Mouse (Mus musculus): ENCODE results near the gene Pcsk4. TPM values are rescaled to one million over a fixed set of nuclear protein-coding genes. Genes with fewer than 3 reads are reported as not detected.

The Pcsk4 gene
- polyA plus RNA-seq, 1 experiment: 9.1 TPM

DNA sequence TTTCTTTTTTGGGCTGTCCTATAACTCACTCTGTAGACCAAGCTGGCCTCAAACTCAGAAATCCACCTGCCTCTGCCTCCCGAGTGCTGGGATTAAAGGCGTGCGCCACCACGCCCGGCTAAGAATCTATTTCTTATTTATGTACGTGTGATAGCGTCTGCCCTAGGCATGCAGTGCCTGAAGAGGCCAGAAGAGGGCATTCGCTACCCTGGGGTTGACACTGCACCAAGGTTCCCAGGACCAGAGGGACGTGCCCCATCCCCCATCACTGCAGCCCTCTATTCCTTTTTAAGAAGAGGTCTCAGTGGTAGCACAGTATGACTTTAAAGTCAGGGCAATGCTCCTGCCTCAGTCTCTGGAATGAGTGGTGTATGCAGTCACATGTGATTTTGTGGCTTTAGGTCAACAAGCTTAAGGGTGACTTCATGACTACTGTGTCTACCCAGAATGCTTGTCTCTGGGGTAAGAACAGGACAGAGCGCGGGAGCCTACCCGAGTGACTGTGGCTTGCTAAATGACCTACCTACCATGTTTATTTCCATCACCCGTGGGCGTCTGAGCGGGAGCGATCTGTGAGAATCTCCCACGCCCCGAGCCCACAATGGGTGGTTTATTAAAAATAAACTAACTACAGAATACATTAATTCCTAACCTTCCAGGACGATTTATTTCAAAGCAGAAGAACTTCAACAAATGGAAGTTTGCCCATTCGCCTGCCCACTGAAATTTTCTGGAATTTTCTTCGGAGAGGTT lies 40.9 kb upstream of the Pcsk4 start:
- no peak overlapping the region for H3K27ac ChIP-seq (ENCODE audit: insufficient read depth, low read depth, low read length)
- no peaks in the 10 kb centered on the region for H3K36me3 ChIP-seq (ENCODE audit: control insufficient read depth, insufficient read depth, low read length)
- H3K27me3 ChIP-seq (replicated peaks; ENCODE audit: control insufficient read depth, insufficient read depth, low read length): no peaks in the 10 kb centered on the region
- DNase-seq: no peak
- no peak for TF ChIP-seq POLR2A (IDR thresholded peaks at IDR 0.05; ENCODE audit: low read depth, low read length)
- peak; percentile 50 for TF ChIP-seq CTCF (conservative IDR thresholded peaks at IDR 0.05; ENCODE audit: insufficient read depth, insufficient read length, low read depth, low read length)
- 74% methylated on average over 21 of the region's 21 CpGs for WGBS
- H3K4me3 ChIP-seq (ENCODE audit: insufficient read depth, low read depth, low read length): no peak overlapping the region
- H3K4me1 ChIP-seq (ENCODE audit: control insufficient read depth, insufficient read depth, low read length): no peaks in the 10 kb centered on the region

DNA sequence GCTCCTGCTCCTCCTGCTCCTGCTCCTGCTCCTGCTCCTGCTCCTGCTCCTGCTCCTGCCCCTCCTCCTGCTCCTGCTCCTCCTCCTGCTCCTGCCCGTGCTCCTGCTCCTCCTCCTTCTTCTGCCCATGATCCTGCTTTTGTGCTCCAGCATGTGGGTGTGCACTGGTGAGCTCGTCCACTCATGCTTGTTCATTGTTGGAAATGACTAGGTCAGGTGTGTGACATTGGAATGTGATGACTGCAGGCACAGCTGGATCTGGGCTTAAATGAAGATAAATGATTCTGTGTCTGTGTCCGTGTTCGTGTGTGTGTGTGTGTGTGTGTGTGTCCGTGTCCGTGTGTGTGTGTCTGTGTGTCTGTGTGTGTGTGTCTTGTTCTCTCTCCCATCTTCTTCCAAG lies 39.1 kb upstream of the Pcsk4 start:
- TF ChIP-seq POLR2A (IDR thresholded peaks at IDR 0.05; ENCODE audit: low read depth, low read length): no peak
- TF ChIP-seq CTCF (conservative IDR thresholded peaks at IDR 0.05; ENCODE audit: insufficient read depth, insufficient read length, low read depth, low read length): no peak
- no peak overlapping the region for H3K27ac ChIP-seq (ENCODE audit: insufficient read depth, low read depth, low read length)
- DNase-seq: no peak
- H3K4me3 ChIP-seq (ENCODE audit: insufficient read depth, low read depth, low read length): no peak overlapping the region
- no peaks in the 10 kb centered on the region for H3K4me1 ChIP-seq (ENCODE audit: control insufficient read depth, insufficient read depth, low read length)
- no peaks in the 10 kb centered on the region for H3K27me3 ChIP-seq (replicated peaks; ENCODE audit: control insufficient read depth, insufficient read depth, low read length)
- 83% methylated on average over 6 of the region's 6 CpGs for WGBS
- H3K36me3 ChIP-seq (ENCODE audit: control insufficient read depth, insufficient read depth, low read length): no peaks in the 10 kb centered on the region

DNA sequence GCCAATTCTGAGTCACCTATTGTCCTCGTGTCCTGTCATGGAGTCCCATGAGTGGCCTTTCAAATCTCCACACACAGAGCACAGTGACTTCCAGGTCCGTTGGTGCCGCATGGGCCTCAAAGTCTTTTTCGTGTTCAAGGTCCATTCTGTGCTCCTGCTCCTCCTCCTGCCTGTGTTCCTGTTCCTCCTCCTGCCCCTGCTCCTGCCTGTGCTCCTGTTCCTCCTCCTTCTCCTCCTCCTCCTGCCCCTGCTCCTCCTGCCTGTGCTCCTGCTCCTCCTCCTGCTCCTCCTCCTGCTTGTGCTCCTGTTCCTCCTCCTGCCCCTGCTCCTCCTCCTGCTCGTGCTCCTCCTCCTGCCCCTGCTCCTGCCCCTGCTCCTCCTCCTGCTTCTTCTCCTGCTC lies 38.7 kb upstream of the Pcsk4 start:
- no peak overlapping the region for H3K27ac ChIP-seq (ENCODE audit: insufficient read depth, low read depth, low read length)
- peak; percentile 62 for DNase-seq
- no peaks in the 10 kb centered on the region for H3K36me3 ChIP-seq (ENCODE audit: control insufficient read depth, insufficient read depth, low read length)
- WGBS: 32% methylated on average over 5 of the region's 5 CpGs
- no peaks in the 10 kb centered on the region for H3K27me3 ChIP-seq (replicated peaks; ENCODE audit: control insufficient read depth, insufficient read depth, low read length)
- no peak overlapping the region for H3K4me3 ChIP-seq (ENCODE audit: insufficient read depth, low read depth, low read length)
- H3K4me1 ChIP-seq (ENCODE audit: control insufficient read depth, insufficient read depth, low read length): no peaks in the 10 kb centered on the region
- TF ChIP-seq CTCF (conservative IDR thresholded peaks at IDR 0.05; ENCODE audit: insufficient read depth, insufficient read length, low read depth, low read length) (no peak), POLR2A (IDR thresholded peaks at IDR 0.05; ENCODE audit: low read depth, low read length) (no peak)

DNA sequence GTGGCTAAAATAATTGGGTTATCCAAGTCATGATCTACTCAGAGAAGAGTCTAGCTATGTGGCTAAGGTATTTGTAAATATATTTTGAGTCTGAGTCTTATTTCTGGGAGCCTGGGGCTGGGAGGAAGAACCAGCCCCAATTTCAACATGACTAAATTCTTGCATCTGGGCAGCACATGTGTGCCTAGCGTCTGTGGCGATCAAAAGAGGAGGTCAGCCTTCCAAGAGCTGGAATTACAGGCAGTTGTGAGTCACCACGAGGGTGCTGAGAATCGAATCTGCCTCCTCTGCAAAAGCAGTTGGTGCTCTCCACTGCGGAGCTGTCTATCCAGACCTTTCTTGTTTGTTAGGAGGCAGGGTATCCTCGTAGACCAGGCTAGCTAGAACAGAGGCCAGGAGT lies 36.4 kb upstream of the Pcsk4 start:
- Histone ChIP-seq H3K4me1 (ENCODE audit: control insufficient read depth, insufficient read depth, low read length) (no peaks in the 10 kb centered on the region), H3K36me3 (ENCODE audit: control insufficient read depth, insufficient read depth, low read length) (no peaks in the 10 kb centered on the region), H3K4me3 (ENCODE audit: insufficient read depth, low read depth, low read length) (no peak overlapping the region), H3K27me3 (replicated peaks; ENCODE audit: control insufficient read depth, insufficient read depth, low read length) (no peaks in the 10 kb centered on the region), H3K27ac (ENCODE audit: insufficient read depth, low read depth, low read length) (no peak overlapping the region)
- DNase-seq: no peak
- TF ChIP-seq POLR2A (IDR thresholded peaks at IDR 0.05; ENCODE audit: low read depth, low read length): no peak
- no peak for TF ChIP-seq CTCF (conservative IDR thresholded peaks at IDR 0.05; ENCODE audit: insufficient read depth, insufficient read length, low read depth, low read length)
- WGBS: 76% methylated on average over 6 of the region's 6 CpGs

DNA sequence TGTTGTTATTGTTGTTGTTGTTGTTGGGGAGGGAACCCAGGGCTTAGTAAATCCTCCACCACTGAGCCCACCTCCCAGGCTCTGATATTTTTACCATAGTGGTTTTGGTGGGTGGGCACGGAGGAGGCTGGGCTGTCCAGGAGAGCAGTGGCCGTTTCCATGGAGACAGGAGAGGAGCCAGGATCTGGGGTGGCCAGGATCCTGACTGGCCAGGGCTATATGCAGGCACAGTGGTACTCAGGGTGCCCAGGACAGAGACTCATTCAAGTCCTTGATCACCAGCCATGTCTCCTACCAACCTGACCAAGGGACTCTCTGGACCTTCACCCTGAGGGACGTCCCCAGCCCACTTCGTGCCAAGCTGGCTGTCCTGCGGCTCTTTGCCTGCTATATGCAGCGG lies 34.4 kb upstream of the Pcsk4 start:
- 31% methylated on average over 6 of the region's 6 CpGs for WGBS
- no peaks in the 10 kb centered on the region for H3K27me3 ChIP-seq (replicated peaks; ENCODE audit: control insufficient read depth, insufficient read depth, low read length)
- no peak overlapping the region for H3K4me3 ChIP-seq (ENCODE audit: insufficient read depth, low read depth, low read length)
- no peak for TF ChIP-seq POLR2A (IDR thresholded peaks at IDR 0.05; ENCODE audit: low read depth, low read length)
- no peak for TF ChIP-seq CTCF (conservative IDR thresholded peaks at IDR 0.05; ENCODE audit: insufficient read depth, insufficient read length, low read depth, low read length)
- no peaks in the 10 kb centered on the region for H3K4me1 ChIP-seq (ENCODE audit: control insufficient read depth, insufficient read depth, low read length)
- H3K27ac ChIP-seq (ENCODE audit: insufficient read depth, low read depth, low read length): no peak overlapping the region
- H3K36me3 ChIP-seq (ENCODE audit: control insufficient read depth, insufficient read depth, low read length): no peaks in the 10 kb centered on the region
- DNase-seq: no peak

DNA sequence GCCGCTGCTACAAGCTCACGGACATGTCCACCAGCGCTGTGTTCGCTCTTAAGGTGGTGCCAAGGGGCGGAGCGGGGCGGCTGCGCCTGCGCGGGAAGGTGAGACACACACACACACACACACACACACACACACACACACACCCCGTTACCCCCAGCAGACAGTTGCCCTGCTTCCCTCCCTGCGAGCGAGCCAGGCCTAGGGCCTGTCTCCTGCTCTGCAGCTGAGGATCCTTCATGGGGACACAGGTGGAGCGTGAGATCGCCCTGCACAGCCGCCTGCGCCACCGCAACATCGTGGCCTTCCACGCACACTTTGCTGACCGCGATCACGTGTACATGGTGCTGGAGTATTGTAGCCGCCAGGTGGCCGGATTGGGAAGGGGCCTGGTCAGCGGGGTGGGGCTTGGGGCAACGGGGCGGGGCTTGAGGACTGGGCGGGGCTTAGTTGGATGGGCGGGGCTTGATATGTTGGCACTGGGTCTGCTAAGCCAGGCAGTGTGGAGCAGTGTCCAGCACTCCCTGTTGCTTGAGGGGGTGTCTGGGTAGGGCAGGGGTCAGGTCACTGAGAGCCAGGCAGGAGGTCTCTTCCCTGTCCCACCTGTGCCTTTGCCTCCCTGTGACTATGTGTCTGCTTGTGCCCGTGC lies 28.8 kb upstream of the Pcsk4 start:
- H3K27ac ChIP-seq (ENCODE audit: insufficient read depth, low read depth, low read length): no peak overlapping the region
- peak overlapping the region; percentile 5; the same call in 1 of the 2 replicates for H3K4me3 ChIP-seq (ENCODE audit: insufficient read depth, low read depth, low read length)
- H3K27me3 ChIP-seq (replicated peaks; ENCODE audit: control insufficient read depth, insufficient read depth, low read length): no peaks in the 10 kb centered on the region
- 8% methylated on average over 31 of the region's 31 CpGs for WGBS
- TF ChIP-seq CTCF (conservative IDR thresholded peaks at IDR 0.05; ENCODE audit: insufficient read depth, insufficient read length, low read depth, low read length) (peak; percentile 28; the same call in 1 of the 2 replicates), POLR2A (IDR thresholded peaks at IDR 0.05; ENCODE audit: low read depth, low read length) (no peak)
- H3K36me3 ChIP-seq (ENCODE audit: control insufficient read depth, insufficient read depth, low read length): no peaks in the 10 kb centered on the region
- no peaks in the 10 kb centered on the region for H3K4me1 ChIP-seq (ENCODE audit: control insufficient read depth, insufficient read depth, low read length)
- peak; percentile 77 for DNase-seq

DNA sequence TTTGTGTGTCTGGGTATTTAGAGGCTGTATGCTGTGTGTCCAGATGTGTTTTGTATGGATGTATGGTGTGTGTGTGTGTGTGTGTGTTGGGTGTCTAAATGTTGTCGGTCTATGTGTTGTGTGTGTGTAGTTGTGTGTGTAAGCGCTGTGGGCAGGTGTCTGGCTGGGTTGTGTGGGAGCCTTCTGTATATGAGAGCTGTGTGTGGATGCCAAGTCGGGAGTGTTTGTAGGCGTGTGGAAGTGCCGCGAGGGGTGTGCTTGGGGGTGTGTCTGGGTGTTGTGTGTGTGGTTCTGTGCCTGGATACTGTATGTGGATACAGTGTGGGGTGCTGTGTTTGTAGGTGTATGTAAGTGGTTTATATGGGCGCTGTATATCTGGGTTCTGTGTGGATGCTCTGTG lies 28.0 kb upstream of the Pcsk4 start:
- H3K27me3 ChIP-seq (replicated peaks; ENCODE audit: control insufficient read depth, insufficient read depth, low read length): no peaks in the 10 kb centered on the region
- H3K4me3 ChIP-seq (ENCODE audit: insufficient read depth, low read depth, low read length): no peak overlapping the region
- 30% methylated on average over 7 of the region's 7 CpGs for WGBS
- H3K4me1 ChIP-seq (ENCODE audit: control insufficient read depth, insufficient read depth, low read length): no peaks in the 10 kb centered on the region
- H3K36me3 ChIP-seq (ENCODE audit: control insufficient read depth, insufficient read depth, low read length): no peaks in the 10 kb centered on the region
- no peak overlapping the region for H3K27ac ChIP-seq (ENCODE audit: insufficient read depth, low read depth, low read length)
- no peak for TF ChIP-seq POLR2A (IDR thresholded peaks at IDR 0.05; ENCODE audit: low read depth, low read length)
- no peak for TF ChIP-seq CTCF (conservative IDR thresholded peaks at IDR 0.05; ENCODE audit: insufficient read depth, insufficient read length, low read depth, low read length)
- DNase-seq: no peak
